Mouse (Mus musculus): ENCODE data around the gene Galc.
"Not testable (repeated sequence)": the region's sequence is repeated elsewhere in the genome, so short reads cannot be mapped to it uniquely, and the experiment has no call there.

Gene Galc

DNA sequence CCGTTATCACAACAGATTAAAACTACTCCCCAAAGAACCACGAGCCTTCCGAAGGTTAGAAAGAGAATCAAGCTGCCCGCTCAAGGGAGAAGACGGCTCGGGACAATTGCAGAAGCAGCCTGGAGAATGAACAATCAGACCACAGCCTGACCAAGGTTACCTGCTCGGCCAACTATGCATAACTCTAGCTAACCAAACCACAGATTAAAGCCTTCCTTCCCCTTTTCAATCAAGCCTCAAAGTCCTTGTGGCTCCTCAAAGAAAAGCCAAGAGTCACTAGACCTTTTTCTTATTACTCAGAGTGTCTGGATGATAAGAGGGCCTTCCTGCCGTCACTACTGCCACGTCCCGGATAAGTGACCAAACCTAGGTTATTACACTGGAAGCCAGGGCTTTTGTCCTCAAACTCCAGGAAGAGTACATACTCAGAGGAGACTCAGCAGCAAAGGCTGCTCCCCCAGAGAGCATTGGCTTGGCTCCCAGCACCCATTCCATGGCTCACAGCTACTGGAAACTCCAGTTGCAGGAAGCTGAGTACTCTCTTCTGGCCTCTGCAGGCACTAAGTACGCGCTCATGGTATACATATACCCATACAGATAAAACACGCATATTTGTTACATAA, 3.8 kb downstream of the Galc start:
- no peak for DNase-seq (ENCODE audit: low read depth, low spot score)

DNA sequence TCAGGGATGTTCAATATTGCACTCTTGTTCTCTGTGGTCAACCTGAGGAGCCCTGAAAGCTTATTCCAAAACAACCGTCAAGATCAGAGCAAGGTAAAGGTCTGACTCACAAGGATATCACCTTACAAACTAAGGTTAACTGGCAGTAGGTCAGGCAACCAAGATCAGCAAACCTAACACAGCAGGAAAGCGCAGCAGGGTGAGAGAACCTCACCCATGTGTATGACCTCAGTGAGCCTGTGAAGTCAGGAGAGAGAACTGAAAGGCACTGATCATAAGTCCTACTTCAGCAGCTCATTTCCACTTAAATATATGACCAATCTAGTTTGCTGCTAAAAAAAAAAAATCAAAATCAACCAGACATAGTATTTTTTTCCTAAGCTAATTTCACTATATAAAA, 6.8 kb downstream of the Galc start:
- DNase-seq (ENCODE audit: low read depth, low spot score) = no peak

DNA sequence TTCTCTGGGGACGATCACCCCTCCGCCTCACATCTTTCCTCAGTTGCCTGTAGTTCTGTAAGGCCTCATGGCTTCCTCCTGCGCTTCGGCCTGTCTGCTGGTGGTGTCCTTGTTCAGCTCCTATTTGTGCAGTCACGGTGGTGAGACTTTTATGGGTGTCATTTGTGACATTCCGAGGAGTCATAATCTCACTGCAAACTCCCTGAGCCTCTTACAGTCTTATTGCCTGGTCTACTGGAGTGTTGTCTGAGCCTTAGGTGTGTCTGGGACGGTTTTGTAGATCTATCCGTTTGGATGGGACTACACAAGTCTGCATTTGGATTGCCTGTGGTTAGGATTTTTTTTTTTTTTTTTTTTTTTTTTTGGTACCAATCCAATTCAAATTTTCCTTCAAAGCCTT, 8.9 kb downstream of the Galc start:
- no peak for DNase-seq (ENCODE audit: low read depth, low spot score)

DNA sequence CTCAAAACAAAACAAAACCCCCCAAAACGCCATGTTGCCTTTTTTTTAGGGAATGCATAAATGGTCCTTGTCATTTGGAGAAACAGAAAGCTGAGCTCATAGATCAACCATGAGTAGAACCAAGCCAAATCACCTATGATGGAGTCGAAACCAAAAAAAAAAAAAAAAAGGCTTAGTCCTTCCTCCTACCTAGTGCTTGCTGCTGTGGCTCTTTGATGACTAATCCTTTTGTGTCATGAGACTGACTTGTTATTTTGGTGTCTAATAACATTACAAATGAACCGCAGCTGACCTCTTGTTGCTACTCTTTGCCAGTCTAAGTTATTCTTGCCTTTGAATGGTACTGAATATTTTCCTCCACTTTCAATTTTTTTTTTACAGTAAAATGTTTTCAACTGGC, 9.6 kb downstream of the Galc start:
- peak; percentile 38 for DNase-seq (ENCODE audit: low read depth, low spot score)

DNA sequence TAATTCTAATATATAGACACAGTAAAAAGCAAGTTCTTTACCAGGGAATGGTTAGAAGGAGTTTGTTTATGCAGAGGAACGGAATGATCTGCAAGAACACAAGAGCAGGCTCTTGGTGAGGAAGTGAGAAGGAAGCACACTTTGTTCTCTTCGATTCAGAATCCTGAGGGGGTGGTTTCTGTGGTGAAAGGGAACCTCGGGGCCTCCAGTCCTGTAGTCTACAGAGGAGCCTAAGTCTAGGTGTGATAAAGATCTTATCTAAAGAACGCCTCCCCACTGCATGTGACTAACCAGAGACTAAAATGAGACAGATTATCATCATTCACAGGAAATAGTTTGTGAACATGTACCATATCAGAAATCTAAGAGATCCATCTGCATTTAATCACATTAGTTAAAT, 12.4 kb downstream of the Galc start:
- peak; percentile 54 for DNase-seq (ENCODE audit: low read depth, low spot score)

DNA sequence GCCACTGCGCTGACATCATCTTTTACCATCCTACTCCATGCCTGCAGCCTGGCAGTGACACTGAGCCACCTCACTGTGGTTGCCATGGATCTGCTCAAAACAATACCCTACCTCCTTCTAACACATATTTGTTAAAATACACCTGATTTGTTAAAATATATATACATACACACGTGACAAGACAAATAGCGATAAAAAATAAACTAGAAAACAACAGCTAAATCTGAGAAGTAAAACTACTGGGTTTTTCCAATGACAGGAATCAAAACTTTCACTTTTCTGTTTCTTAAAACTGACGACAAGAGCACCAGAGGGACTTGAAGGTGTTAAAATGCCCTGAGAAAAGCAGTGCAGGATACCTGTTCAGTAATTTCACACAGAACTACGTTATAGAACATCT, 14.4 kb downstream of the Galc start:
- DNase-seq (ENCODE audit: low read depth, low spot score) = no peak

DNA sequence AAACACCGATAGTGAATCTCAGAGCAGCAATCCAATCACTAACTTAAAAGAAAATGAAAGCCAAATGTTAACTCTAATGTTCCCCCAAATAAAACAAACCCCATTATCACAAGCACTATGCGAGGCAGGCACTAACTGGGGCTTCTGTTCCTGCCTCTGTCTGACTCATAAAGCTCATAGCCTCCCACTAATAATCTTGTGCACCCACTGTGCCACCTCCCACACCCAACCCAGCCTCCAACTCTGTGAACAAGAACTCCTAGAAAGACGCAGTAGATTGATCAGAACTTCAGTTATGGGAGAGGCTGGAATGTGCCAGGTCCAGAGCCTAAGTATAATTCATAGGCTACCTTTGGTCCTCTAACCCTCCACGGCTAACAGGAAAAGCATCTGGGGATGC, 15.1 kb downstream of the Galc start:
- peak; percentile 82 for DNase-seq (ENCODE audit: low read depth, low spot score)

DNA sequence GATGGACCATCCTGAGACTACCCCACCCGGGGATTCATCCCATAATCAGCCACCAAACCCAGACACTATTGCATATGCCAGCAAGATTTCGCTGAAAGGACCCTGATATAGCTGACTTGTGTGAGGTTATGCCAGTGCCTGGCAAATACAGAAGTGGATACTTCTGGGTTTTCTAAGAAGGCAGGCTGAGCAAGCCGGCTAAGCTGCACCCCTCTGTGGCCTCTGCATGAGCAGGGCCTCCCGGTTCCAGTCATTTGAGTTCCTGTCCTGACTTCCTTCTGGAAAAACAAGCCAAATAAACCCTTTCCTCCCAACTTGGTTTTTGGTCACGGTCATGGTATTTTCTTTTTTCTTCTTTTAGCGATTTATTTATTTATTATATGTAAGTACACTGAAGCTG, 20.8 kb downstream of the Galc start:
- not testable (repeated sequence) for DNase-seq (ENCODE audit: low read depth, low spot score)

DNA sequence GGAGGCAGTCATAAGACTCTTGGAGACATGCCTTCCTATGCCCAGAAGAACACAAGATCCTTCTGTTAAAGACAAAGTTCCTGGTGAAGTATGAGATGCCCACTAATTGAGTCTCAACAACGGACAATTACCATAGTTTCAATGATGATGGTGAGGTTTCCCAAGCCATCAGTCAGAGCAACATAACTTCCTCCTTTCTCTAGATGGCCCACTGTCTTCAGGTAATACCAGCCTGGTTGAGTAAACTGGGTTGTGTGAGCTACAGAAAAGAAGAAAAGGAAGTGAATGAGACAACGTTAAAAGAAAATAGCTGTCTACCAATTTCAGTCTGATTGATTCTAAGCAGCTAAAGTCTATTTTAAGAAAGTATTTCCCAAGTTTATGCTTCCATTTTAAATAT, 32.2 kb downstream of the Galc start:
- DNase-seq (ENCODE audit: low read depth, low spot score) = no peak

DNA sequence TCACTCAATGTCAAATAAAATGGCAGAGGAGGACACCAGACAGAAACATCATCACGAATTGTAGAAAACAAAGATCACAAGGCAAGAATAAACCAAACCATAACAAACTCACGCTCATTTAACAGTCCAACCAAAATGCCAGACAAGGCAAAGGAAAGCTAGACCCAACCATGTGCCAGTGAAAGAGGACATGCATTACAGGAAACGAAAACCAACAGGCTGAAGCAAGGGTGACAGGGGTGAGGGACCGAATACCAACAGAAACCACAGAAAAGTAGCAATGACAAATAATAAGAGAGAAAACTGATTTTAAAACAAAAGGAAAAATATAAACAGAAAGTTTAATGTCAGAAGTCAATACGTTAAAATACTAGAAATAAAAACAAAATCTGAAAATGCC, 36.0 kb downstream of the Galc start:
- DNase-seq (ENCODE audit: low read depth, low spot score) = no peak

DNA sequence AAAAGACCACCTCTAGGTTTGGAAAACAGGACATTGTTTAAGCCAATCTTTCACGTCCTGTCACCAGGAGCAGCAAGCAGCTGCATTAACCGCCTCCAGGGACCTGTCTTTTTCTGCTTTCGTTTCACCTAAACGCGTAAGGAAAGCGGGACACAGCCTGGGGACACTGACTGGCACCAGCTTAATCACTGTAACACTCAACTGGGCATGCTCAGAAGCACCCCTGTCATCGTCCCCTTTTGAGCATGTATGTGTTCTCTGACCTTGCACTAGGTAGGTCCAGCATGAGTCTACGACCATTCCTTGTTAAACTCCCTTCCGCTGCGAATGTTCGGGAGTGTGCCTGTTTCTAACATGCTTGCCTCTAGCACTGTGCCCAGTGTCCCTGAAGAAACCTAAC, 42.8 kb downstream of the Galc start:
- DNase-seq (ENCODE audit: low read depth, low spot score) = no peak

DNA sequence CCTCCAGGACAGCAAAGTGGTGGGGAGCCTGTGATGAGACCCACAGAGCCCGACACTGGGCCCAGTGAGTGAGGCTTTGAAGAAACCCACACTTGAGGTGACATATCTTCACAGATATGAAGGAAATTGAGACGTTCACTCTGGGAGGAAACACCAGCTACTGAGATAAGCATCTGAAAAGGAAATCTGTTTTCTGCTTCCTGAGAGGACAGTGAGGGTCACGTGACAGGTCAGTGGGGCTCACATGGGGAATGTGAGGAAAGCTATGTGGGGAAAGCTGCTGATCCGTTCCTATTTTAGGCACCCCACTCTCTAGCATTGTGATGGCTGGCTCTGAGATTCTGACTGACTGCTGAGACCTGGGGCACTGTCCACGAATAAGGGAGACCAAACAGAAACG, 43.7 kb downstream of the Galc start:
- no peak for DNase-seq (ENCODE audit: low read depth, low spot score)

DNA sequence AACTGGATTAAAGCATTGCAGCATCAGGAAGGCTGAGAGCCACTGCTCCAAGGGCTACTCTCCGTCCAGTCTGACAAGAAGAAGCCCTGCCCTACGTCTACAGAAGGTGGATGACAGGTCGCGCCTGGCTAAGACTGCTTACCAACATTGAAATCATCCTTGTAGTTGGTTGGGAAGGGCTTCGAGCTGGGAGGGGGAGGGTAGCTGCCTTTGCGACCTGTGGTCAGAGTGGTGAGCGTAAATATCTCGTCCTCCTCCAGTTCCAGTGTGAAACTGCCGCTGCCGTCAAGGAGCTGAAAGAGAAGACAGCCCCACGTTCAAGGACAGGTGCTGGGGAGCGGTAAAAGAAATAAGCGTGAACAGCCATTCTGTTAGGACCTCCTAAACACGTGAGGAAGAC, 45.1 kb downstream of the Galc start:
- DNase-seq (ENCODE audit: low read depth, low spot score) = no peak

DNA sequence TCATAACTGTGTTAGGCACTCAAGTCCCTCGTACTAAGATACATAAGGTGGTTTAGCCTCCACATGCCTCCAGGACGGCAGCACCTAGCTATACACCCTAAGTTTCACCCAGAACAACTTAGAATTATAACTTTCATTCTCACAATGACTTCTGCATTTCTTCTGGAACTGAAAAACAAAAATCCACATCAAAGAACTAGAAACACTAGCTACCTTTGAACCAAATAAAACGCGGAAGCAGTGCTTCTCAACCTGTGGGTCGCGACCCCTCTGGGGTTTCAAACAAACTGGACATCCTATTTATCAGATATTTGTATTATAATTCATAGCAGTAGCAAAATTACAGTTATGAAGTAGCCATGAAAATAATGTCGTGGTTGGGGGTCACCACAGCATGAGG, 45.5 kb downstream of the Galc start:
- DNase-seq (ENCODE audit: low read depth, low spot score) = no peak

DNA sequence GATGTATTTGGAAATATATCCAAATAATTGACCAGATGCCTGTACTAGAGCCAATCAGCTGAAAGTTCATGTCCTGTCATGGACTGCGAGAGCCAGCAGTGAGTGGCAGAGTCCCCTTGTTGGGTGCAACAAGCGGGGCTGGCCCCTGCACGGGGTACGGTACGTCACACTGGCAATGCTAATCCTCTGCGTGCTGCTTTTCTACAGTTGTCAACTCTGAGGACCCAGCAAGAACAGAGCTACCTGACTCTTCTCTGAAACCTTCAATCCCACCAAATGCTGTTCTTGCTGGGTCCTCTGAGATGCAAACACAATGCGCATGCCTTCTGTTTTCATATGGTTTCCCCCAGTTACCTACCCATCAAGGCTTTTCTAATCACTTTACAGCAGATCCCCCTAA, 45.9 kb downstream of the Galc start:
- no peak for DNase-seq (ENCODE audit: low read depth, low spot score)

DNA sequence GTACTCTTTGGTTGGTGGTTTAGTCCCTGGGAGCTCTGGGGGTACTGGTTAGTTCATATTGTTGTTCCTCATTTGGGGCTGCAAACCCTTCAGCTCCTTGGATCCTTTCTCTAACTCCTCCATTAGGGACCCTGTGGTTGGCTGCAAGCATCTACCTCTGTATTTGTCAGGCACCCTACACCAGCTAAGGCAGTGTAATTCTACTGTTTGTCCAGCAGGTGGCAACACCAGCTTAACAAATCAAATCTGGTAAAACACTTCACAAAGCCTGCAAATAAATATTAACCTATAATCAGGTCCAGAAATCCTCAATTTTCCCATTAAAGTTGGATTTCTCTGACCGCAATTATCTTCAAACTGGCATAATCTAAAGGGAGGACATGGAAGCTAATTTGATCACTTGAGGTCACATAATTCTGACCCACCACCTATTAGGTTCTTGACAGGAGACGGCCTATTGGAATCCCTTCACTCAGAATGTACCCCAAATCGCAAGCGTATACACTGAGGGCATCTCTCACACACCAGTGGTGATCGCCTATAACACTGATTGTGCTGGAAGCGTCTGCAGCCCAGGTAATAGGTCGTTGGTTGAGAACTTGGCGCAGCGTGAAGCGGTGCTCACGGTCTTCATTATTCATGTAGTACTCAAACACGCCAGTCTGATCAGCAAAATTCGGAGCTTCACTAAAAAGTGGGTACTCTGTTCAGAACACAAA, 46.6 kb downstream of the Galc start:
- DNase-seq (ENCODE audit: low read depth, low spot score) = peak; percentile 76

DNA sequence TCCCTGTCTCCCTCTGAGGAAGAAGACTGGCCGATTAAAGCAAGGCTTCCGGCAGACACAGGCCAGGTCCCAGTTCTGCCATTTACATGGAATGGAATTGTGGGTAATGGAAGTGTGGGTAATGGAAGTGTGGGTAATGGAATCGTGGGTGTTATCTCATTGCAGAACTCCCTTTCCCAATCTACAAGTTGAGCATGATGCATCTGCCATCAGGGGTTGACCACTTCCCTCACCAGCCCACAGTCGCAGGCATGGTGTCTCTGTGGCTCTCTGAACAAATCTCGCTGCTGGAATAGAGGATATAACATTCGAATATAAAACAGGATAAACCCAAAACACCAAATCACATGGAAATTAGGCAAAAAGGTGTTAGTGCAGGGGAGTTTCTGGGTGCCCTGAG, 48.8 kb downstream of the Galc start:
- no peak for DNase-seq (ENCODE audit: low read depth, low spot score)

DNA sequence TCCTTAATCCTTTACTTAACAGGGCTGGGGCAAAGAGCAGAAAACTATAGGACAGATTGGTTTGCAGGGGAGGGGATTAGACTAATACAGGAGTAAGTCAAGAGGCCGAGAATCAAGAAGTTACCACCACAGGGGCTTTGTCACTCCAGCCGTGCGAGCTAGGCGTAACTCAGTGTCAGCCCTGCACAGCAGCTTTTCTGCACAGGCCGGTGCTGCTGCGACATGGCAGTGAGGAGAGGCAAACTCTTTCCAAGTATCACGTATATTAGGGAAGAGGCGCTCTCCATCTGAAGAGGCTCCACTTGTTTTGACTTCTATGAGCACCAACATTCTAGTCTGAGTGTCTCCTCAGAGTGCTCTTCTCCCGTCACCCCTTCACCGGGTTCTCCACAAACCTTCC, 51.2 kb downstream of the Galc start:
- no peak for DNase-seq (ENCODE audit: low read depth, low spot score)

DNA sequence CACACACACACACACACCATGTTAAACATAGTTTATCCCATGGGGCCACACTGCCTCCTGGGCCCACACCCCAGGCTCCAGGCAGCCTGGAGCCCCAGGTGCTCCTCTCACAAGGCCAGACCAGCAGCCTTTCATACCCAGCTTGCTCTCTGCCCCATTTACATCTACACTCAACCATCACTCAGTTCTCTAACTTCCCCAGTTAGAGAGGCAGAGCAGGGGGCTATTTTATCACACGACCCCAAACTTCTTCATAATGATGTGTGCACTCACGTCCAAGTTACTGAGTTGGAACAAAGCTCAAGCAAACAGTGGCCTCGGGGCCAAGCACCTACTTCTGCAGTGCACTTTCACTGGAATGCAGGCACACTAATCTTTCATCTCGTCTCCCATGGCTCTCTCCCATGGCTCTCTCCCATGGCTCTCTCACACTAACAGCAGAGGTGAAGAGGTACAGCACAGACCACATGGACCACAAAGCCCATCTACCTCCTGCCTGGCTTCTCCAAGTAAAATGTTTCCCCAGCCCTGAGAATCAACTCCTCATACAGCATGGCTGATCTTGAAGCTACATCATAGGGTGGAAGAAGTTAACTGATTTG, 53.7 kb downstream of the Galc start:
- DNase-seq (ENCODE audit: low read depth, low spot score) = no peak

DNA sequence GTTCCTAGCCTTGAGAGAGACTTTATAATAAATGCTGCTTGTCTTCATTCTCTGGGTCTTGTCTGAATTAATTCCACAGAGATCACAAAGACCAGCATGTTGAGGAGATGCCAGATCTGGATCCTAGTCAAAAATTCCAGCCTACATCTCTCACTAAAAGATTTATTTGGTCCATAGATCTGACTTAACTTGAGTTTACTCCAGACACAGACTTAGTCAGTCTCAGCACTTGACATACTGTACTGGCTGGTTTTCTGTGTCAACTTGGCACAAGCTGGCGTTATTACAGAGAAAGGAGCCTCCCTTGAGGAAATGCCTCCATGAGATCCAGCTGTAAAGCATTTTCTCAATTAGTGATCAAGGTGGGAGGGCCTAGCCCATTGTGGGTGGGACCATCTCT, 61.9 kb downstream of the Galc start:
- no peak for DNase-seq (ENCODE audit: low read depth, low spot score)

DNA sequence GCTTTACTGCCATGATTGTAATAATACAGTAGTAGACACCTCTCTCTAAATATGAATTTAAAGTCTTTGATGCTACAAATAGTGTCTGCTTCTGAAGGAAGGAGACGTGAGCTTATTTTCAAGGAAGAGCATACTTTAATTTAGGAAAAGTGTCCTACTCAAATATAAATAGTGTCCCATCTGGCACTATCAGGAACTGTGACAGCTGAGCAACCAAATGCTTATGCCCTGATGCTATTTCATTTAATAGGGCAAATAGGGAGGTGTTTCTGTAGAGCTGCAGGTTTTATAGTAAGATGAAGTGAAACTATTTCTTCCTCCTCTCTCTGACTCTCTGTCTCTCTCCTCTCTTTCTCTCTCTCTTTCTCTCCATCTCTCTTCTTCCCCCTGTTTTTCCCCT, 69.1 kb downstream of the Galc start:
- DNase-seq (ENCODE audit: low read depth, low spot score) = peak; percentile 60

DNA sequence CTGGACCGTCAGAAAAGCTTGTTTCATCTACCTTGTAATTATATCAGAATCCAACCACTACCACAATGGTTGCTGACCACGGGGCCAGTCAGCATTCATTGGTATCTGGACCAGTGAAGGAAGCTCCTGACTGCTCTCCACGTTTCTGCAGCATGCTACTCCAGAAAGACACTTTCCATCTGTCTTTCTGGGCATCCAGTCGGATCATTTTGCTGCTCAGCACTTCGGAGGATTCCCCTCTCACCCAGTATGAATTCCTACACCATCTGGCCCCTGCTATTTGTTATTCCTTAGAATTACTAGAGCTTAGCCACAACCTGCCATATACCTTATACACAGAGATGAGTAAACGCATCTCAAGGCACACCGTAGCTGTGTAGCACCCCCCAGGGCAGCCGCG, 70.2 kb downstream of the Galc start:
- DNase-seq (ENCODE audit: low read depth, low spot score) = peak; percentile 59

DNA sequence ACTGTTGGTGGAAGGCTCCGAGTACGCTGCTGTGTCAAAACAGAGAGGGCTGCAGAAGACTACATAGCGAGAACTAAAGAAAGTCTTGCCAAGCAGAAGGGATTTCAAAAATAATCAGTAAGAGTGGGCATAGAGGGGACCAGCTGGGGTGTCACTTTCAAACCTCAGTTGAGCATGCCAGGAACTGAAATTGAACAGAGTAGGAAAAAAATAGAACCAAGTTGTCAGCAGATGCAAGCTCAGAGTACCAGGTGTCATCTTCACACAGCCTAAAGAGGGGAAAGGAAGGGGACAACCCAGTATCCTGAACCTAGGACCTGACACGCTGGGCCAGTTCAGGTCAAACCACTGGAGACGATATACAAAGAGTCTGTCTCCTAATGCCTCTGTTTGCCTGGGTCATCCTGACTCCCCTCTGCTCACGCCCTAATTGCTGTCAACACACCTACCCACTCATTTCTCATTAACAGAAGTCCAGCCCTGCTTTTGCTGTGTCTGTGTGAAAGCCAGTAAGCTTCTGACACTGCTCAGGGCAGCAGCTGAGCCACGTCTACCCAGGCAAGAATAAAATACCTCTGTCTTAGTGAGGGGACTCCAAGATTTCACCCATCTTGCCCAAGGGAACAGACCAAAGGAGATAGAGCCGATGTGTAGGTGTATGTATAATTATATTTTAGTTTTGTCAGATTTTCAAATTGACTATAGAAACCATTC, 71.9 kb downstream of the Galc start:
- peak; percentile 85 for DNase-seq (ENCODE audit: low read depth, low spot score)

All from brain, adult 2 months (tissue).